Mouse (Mus musculus): Measurements from ENCODE around the gene Madcam1.

- no peak for TF ChIP-seq CTCF (IDR thresholded peaks at IDR 0.05; ENCODE audit: borderline replicate concordance, extremely low read depth, insufficient read depth, insufficient read length)
- no peak for TF ChIP-seq POLR2A (IDR thresholded peaks at IDR 0.05; ENCODE audit: borderline replicate concordance, extremely low read depth, insufficient read depth, insufficient read length, poor library complexity, severe bottlenecking)
These were observed 7.2 kb downstream of the Madcam1 start for GRCm38 (mm10) chr10:79671396-79672087.

Measured in brain, embryonic 14.5 days (tissue).